Mouse (Mus musculus) telencephalon, adult 2 months (tissue): ENCODE measurements around the gene Pgap2.

Source experiments
- DNase-seq: peaks from one replicate; pipeline ENCODE4 v3.0.0-alpha.2; 2011; ENCODE audit warnings: low read depth, low spot score

Pgap2 gene

DNA sequence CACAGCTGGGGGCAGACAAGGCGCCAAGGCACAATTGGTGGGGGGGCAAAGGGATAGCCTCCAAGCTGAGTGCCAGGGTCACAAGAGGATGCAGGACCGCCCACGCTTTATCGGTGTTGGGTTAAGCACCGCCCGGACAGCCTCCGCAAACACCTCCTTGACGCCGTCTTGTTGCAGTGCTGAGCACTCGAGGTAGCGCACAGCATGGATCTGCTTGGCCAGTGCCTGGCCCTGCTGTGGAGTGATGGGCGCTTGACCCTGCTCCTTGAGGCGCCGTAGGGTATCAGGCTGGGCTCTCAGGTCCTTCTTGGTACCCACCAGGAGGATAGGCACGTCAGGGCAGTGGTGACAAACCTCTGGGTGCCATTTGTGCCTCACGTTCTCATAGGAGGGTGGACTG is 29.6 kb downstream of the Pgap2 start:
- no peak for DNase-seq

DNA sequence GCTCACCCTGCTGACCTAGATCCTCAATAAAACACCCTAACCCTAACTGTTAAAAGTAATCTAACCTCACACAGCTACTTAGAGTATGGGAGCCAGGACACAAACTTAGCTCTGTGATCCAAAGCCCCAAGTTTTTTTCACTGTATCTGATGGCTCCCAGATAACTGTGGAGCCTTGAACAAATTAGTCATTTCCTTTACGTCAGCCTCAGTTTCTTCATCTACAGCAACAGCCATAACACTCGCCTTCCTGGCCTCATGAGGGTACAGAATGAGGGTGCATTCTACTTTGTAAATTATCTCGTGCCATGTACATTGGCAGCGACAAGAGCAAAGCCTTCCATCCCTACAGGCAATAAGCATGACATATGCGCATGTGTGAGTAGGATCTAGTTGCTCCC is 32.4 kb downstream of the Pgap2 start:
- no peak for DNase-seq

DNA sequence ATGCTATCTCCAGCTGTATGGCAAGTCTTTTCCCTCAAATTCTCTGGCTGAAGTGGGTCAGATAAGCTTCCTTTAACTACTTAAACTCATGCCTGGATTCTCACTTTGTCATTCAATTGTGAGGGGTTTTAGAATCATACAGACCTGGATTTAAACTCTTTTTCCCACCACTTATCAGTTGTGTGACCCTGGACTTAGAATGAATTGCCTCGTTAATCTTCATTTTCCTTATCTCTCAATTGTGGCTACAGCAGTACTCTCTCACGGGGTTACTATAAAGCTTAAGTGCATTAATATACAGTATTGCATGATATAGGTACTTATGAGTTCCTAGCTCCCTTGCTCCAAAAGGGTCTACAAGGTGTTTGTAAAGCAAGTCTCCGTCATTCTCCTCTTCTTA is 32.9 kb downstream of the Pgap2 start:
- no peak for DNase-seq

DNA sequence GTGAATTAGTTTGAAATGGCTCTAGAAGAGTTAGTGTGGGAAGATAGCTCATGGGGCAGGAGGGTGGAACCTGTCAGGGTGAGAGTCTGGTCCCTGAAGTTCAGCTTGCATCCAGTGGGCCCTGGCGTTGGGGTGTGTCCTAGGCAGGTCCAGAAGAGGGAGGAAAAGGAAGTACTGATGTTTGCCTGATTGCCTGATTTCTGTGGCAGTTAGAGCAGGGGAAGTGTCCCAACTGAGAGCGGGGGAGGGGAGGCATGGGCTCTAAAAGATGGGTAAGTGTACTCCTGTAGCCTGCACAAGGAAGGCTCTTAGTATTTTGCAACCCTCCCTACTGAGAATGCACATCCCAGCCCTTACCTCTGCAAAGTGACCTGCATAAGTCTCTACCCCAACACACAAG is 33.9 kb downstream of the Pgap2 start:
- no peak for DNase-seq

GRCm38 (mm10) chr7:102244782-102245535 is 35.0 kb downstream of the Pgap2 start:
- no peak for DNase-seq

GRCm38 (mm10) chr7:102245775-102246174 is 35.8 kb downstream of the Pgap2 start:
- no peak for DNase-seq

DNA sequence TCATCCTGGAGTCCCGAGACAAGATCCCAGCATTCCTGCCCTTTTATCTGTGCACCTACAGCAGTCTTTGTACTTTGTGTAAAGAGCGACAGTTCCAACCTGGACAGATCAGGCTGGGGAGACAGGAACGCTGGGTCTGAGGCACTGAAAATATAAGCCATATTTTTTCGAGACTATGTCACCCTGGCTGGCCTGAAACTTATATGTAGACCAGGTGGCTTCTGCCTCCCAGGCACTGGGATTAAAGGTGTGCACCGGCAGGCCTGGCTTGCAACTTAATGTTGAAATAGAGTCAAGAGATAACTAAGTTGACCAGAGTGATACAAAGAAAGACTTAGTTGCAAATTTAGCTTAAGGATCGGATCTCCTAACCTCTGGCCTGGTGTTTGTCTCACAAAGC is 36.3 kb downstream of the Pgap2 start:
- no peak for DNase-seq

GRCm38 (mm10) chr7:102246956-102247797 is 37.2 kb downstream of the Pgap2 start:
- no peak for DNase-seq

GRCm38 (mm10) chr7:102248691-102249404 is 38.8 kb downstream of the Pgap2 start:
- no peak for DNase-seq

GRCm38 (mm10) chr7:102249531-102249895 is 39.5 kb downstream of the Pgap2 start:
- no peak for DNase-seq

GRCm38 (mm10) chr7:102249896-102250630 is 40.1 kb downstream of the Pgap2 start:
- peak; percentile 45 for DNase-seq

- DNase-seq = peak; percentile 58
Measured at GRCm38 (mm10) chr7:102250631-102251214, 40.7 kb downstream of the Pgap2 start.

GRCm38 (mm10) chr7:102253631-102254030 is 43.6 kb downstream of the Pgap2 start:
- no peak for DNase-seq

GRCm38 (mm10) chr7:102255954-102256353 is 45.9 kb downstream of the Pgap2 start, which contains the start of gene Rhog:
TSS of gene Rhog (minus strand) at chr7:102256054.
- no peak for DNase-seq

DNA sequence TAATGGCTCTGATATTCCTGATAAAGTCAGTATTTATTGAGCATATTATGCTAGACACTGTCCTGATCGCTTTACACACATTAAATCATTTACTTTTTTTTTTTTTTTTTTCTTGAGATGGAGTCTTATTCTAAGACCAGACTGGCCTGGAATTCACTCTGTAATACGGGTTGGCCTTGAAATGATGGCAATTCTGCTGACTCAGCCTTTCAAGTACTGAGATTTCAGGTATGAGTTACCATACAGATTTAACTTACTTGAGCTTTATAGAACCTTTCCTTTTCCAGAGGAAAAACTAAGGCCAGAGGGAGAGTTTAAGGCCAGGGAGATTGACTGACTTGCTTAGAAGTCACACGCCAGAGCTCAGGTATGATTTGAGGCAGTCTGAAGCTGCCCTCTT is 46.6 kb downstream of the Pgap2 start:
- no peak for DNase-seq

- no peak for DNase-seq
Measured at GRCm38 (mm10) chr7:102258189-102258588, 48.2 kb downstream of the Pgap2 start.

GRCm38 (mm10) chr7:102258753-102259152 is 48.7 kb downstream of the Pgap2 start:
- DNase-seq = no peak

- no peak for DNase-seq
Measured at GRCm38 (mm10) chr7:102259716-102260479, 49.9 kb downstream of the Pgap2 start.

- DNase-seq = no peak
Measured at GRCm38 (mm10) chr7:102260518-102260917, 50.5 kb downstream of the Pgap2 start.

- DNase-seq = no peak
Measured at GRCm38 (mm10) chr7:102263020-102263419, 53.0 kb downstream of the Pgap2 start.
